Mouse (Mus musculus): ENCODE results near the gene Pde6h. TPM values are rescaled to one million over a fixed set of nuclear protein-coding genes. Genes with fewer than 3 reads are reported as not detected.

The Pde6h gene
- polyA plus RNA-seq, 1 experiment, result 0.14 TPM

DNA sequence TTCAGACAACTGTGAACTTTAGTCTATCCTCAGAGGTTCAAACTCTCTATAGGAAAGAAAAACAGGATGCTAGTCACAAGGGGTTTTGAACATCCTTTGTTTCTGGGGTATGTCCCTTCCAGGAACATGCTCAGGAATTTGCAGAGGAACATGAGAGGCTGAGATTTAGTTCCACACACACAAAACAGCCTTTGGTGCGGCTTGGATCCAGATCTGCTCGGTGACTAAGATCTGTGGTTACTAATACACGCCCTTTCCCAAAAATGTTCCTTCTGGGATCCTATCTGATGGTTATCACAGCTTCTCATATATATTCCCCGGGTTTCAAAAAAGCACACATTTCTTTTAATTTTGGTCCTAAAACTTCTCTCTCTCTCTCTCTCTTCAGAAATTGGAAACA lies 25.8 kb upstream of the Pde6h start:
- no peak for TF ChIP-seq CTCF (IDR thresholded peaks at IDR 0.05; ENCODE audit: borderline replicate concordance, extremely low read depth, insufficient read depth, insufficient read length)
- no peak for DNase-seq (ENCODE audit: low read depth)

DNA sequence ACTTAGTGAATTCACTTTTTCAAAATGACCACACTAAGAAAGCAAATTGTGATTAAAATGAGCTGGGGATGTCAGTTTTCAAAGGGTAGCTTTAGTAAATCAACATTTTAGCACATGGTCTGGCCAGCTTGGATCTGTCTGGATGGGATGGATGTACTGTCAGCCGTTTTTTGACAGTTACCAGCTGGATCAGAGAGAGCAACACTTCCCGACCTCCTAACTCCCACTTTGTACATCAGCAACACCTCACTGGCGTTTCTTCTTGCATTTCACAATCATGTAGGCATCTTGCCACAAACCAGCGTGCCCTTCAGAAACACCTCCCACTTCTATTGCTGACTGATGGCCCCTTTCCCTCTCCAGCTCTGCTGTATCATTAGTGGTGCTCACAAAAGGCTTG lies 25.4 kb upstream of the Pde6h start:
- no peak for DNase-seq (ENCODE audit: low read depth)
- TF ChIP-seq POLR2A (IDR thresholded peaks at IDR 0.05; ENCODE audit: borderline replicate concordance, extremely low read depth, insufficient read depth, insufficient read length, poor library complexity, severe bottlenecking) (no peak), CTCF (IDR thresholded peaks at IDR 0.05; ENCODE audit: borderline replicate concordance, extremely low read depth, insufficient read depth, insufficient read length) (no peak)

DNA sequence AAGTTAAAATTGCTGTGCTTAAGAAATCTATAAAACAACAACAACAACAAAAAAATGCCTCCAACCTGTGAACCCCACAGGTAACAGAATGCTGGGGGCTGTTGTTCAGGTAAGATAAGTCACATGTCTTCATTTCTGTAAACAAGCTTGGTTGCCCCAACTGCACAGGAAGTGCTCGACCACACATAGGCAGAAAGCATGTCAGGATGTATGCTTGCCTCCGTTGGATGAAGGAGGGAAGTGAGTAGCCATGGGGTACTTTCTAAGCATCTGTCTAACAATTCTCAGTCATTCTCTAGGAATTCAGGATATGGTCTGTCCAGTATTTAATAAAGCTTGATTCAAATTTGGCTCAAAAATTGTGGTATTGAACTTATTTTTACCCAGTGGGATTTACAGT lies 24.7 kb upstream of the Pde6h start:
- DNase-seq (ENCODE audit: low read depth), result no peak
- TF ChIP-seq CTCF (IDR thresholded peaks at IDR 0.05; ENCODE audit: borderline replicate concordance, extremely low read depth, insufficient read depth, insufficient read length), result no peak
- no peak for TF ChIP-seq POLR2A (IDR thresholded peaks at IDR 0.05; ENCODE audit: borderline replicate concordance, extremely low read depth, insufficient read depth, insufficient read length, poor library complexity, severe bottlenecking)

DNA sequence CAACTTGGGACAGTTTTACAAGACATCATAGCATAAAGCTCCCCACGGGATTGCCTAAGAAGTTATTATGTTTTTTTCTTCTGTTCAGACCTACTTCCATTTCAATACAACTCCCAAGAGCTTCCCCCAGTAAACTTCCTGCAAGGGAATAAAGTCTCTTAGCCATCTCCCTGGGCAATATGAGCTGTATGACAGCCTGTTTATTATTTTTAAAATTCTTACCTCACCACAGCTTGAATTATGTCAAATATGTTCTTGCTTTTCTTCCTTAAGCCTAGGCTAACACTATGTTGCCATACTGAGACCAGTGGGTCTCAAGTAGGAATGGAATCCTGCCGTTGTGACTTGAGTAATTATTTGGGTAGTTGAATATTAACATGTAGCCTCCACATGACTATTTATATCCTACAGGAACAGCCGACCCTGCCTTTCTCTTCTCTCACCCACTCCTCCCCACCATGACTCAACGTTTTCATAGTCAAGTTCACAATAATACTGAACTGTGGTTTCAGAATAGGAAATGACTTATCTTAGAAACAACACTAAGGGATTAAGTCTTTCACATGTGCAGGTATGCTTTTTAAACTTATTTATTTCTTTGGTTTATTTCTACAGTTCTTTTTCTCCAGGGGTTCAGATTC lies 23.1 kb upstream of the Pde6h start:
- no peak for TF ChIP-seq POLR2A (IDR thresholded peaks at IDR 0.05; ENCODE audit: borderline replicate concordance, extremely low read depth, insufficient read depth, insufficient read length, poor library complexity, severe bottlenecking)
- TF ChIP-seq CTCF (IDR thresholded peaks at IDR 0.05; ENCODE audit: borderline replicate concordance, extremely low read depth, insufficient read depth, insufficient read length), result no peak

DNA sequence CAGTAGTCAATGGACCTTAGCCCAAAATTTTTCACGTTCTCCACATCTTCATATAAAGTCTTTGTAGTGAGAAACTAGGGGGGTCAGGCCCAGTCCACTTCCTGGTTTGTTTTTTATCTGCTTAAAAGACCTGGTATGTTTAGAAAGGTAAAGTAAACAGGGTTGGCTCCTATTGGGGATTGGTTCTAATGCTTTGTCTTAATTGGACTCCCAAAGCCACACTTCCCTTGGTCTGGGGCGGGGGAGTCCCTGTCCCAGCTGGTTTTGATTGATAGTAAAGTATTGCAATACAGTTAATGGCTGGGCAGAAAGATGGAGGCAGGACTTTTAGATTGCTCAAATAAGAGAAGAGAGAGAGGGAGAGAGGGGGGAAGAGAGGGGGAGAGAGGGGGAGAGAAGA lies 22.6 kb upstream of the Pde6h start:
- DNase-seq (ENCODE audit: low read depth), result no peak
- no peak for TF ChIP-seq CTCF (IDR thresholded peaks at IDR 0.05; ENCODE audit: borderline replicate concordance, extremely low read depth, insufficient read depth, insufficient read length)

More for the DNA sequence above, 23.1 kb upstream of the Pde6h start:
- DNase-seq (ENCODE audit: low read depth), result no peak

DNA sequence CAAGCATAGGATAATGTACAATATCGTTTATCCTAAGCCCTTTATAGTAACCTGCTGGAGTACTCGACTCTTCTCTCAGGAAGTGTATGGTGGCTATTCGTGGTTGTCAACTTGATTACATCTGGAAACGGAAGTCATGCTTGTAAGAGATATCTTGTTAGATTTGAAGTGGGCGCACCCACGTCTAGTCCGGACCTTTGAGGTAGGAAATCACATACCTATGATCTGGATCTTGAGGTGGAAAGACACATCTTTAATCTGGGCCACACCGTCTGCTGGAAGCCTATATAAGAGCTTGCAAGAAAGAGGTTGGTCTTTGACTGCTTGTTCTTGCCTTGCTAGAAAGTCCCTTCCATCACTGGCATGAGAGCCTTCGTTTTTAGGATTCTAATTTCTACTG lies 21.1 kb upstream of the Pde6h start:
- DNase-seq (ENCODE audit: low read depth), result no peak
- no peak for TF ChIP-seq CTCF (IDR thresholded peaks at IDR 0.05; ENCODE audit: borderline replicate concordance, extremely low read depth, insufficient read depth, insufficient read length)
- no peak for TF ChIP-seq POLR2A (IDR thresholded peaks at IDR 0.05; ENCODE audit: borderline replicate concordance, extremely low read depth, insufficient read depth, insufficient read length, poor library complexity, severe bottlenecking)

DNA sequence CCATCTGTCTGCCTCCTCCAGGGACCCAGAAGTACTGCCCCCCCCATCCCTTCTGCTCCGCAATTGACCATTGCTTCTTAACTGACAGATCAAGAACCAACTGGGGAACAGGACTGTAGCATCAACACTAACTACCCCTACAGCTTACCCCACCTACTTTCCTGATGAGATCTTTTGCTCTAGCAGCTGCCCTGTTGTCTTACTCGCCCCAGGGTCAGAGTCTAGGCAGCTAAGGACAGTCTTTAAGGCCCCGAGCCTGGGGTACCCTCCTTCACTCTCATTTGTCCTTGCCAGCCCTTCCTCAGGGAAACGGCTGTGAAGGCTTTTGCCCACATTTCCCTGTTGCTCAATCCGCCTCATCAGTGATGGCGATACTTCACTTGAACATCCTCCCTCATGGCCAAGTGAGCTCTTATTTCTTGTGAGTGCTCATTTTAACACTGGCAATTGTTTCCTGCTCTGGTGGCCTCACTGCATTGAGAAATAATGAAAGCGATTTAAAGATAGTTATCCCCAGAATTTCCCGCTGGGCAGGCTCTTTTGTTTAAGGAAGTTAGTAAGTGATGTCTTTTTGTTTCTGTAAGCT lies 19.7 kb upstream of the Pde6h start:
- DNase-seq (ENCODE audit: low read depth), result no peak
- TF ChIP-seq POLR2A (IDR thresholded peaks at IDR 0.05; ENCODE audit: borderline replicate concordance, extremely low read depth, insufficient read depth, insufficient read length, poor library complexity, severe bottlenecking), result no peak
- no peak for TF ChIP-seq CTCF (IDR thresholded peaks at IDR 0.05; ENCODE audit: borderline replicate concordance, extremely low read depth, insufficient read depth, insufficient read length)

DNA sequence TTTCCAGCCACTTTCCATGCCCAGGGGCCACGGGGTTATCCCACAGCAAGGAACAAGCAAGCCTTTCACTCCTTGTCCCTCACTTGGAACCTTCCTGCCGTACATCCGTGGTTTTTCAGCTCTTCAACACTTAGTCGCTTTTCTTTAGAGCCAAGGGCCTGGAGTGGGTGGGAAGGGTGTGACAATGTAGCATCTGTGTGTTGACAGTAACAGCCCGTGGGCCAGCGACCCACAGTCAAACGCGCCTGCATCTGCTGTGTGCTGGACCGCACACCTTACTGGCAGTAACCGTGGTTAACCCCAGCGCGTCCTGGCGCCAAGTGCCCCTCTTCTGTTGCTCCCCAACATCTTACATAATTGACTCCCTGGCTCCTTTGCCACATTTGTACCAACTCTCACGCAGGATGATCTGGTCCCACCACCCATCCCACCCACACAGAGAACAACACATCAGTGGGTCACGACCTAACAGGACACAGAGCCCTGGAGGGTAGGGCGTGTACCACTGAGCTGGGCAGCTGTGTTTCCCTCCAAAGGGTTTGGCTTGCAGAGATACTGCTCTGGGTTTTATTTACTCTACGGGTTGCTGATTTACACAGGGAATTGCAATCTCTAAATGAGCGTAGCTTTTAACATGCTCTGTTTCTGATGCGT lies 17.2 kb upstream of the Pde6h start:
- no peak for DNase-seq (ENCODE audit: low read depth)
- no peak for TF ChIP-seq POLR2A (IDR thresholded peaks at IDR 0.05; ENCODE audit: borderline replicate concordance, extremely low read depth, insufficient read depth, insufficient read length, poor library complexity, severe bottlenecking)
- TF ChIP-seq CTCF (IDR thresholded peaks at IDR 0.05; ENCODE audit: borderline replicate concordance, extremely low read depth, insufficient read depth, insufficient read length), result no peak

DNA sequence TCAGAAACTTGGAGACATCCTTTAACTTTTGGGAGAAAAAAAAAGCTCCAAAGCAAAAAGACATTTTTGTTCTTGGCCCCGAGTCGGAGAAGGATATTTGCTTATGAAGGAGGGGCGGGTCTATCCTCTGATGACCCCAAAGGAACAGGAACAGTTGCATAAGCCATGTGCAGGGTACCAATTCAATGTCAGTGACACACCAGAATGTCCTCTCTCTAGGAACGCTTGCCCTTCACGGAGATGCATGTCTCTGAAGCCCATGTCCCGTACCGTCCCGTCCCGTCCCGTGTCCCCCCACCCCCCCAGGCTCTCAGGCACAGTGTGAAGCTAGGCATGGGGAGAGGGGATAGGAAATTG lies 16.7 kb upstream of the Pde6h start:
- no peak for DNase-seq (ENCODE audit: low read depth)
- TF ChIP-seq CTCF (IDR thresholded peaks at IDR 0.05; ENCODE audit: borderline replicate concordance, extremely low read depth, insufficient read depth, insufficient read length), result no peak
- no peak for TF ChIP-seq POLR2A (IDR thresholded peaks at IDR 0.05; ENCODE audit: borderline replicate concordance, extremely low read depth, insufficient read depth, insufficient read length, poor library complexity, severe bottlenecking)

DNA sequence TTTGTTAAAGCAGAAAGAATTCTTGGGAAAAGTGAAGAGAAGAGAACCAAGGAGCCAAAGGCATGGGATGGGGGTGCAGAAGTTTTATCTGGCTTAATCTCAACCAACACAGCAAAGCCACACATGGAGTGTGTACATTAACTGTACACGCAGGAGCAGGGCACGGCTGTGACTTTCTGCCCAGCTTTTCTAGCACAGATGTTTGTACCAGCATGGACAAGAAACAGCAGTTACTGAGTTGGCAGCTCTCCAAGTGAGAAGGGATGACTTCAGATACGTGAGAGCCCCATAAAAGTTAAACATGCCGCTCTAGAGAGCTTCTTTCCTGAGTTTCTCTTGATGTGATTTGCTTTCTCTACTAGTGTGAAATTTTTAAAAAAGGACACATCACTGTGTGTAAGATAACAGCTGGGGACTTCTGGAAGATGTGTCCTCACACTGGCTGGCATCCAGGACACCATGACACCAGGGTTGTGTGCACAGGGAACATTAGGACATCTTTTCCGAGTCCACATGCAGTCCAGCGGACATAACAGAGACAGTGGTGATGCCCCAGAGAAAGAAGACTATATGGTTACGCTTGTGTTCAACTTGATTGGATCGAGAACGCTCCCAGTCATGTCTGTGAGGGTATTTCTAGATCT lies 13.3 kb upstream of the Pde6h start:
- no peak for TF ChIP-seq POLR2A (IDR thresholded peaks at IDR 0.05; ENCODE audit: borderline replicate concordance, extremely low read depth, insufficient read depth, insufficient read length, poor library complexity, severe bottlenecking)
- TF ChIP-seq CTCF (IDR thresholded peaks at IDR 0.05; ENCODE audit: borderline replicate concordance, extremely low read depth, insufficient read depth, insufficient read length), result no peak
- peak; percentile 36 for DNase-seq (ENCODE audit: low read depth)

DNA sequence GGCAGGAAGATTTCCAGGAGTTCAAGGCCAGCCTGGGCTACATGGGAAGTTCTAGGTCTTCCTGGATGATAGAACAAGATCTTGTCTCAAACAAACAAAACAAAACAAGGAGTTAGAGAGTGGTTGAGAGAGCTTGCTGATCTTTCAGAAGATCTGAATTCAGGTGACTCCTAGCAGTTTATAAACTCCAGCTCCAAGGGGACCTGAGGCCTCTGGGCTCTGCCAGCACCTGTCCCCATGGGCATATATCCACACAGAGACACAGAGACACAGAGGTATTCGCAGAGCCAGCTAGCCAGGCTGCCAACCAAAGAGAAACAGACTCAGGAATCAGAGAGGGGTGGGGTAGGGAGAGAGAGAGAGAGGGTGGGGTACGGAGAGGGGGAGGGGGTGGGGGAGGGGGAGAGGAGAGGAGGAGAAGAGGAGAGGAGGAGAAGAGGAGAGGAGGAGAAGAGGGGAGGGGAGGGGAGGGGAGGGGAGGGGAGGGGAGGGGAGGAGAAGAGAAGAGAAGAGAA lies 10.8 kb upstream of the Pde6h start:
- no peak for DNase-seq (ENCODE audit: low read depth)
- TF ChIP-seq CTCF (IDR thresholded peaks at IDR 0.05; ENCODE audit: borderline replicate concordance, extremely low read depth, insufficient read depth, insufficient read length) (no peak), POLR2A (IDR thresholded peaks at IDR 0.05; ENCODE audit: borderline replicate concordance, extremely low read depth, insufficient read depth, insufficient read length, poor library complexity, severe bottlenecking) (no peak)
